Mouse (Mus musculus) kidney, postnatal 4 days (tissue): ENCODE data around the gene Tbc1d1.

Source experiments
- DNase-seq, 2 experiments: peaks; one replicate each; pipeline ENCODE4 v3.0.0; 2021; ENCODE audit warnings: mixed read lengths in 2 of 2

The Tbc1d1 gene

GRCm38 (mm10) chr5:64238894-64239652, 83.0 kb downstream of the Tbc1d1 start:
- DNase-seq: no peak

GRCm38 (mm10) chr5:64240941-64241682, 85.0 kb downstream of the Tbc1d1 start:
- no peak for DNase-seq

GRCm38 (mm10) chr5:64241867-64242266, 85.8 kb downstream of the Tbc1d1 start:
- no peak for DNase-seq

GRCm38 (mm10) chr5:64242795-64243455, 86.8 kb downstream of the Tbc1d1 start:
- DNase-seq: no peak

GRCm38 (mm10) chr5:64243666-64244065, 87.6 kb downstream of the Tbc1d1 start:
- DNase-seq: no peak

- peak in 1 of 2 experiments; percentile 42 for DNase-seq
Measured at GRCm38 (mm10) chr5:64244283-64244682, 88.2 kb downstream of the Tbc1d1 start.

- no peak for DNase-seq
Measured at GRCm38 (mm10) chr5:64244745-64245144, 88.6 kb downstream of the Tbc1d1 start.

- no peak for DNase-seq
Measured at GRCm38 (mm10) chr5:64251435-64251834, 95.3 kb downstream of the Tbc1d1 start.

GRCm38 (mm10) chr5:64254278-64254677, 98.2 kb downstream of the Tbc1d1 start:
- no peak for DNase-seq

- no peak for DNase-seq
Measured at GRCm38 (mm10) chr5:64254988-64255387, 98.9 kb downstream of the Tbc1d1 start.

- DNase-seq: no peak
Measured at GRCm38 (mm10) chr5:64263348-64263747, 107.2 kb downstream of the Tbc1d1 start.

- peak in 1 of 2 experiments; percentile 46 for DNase-seq
Measured at GRCm38 (mm10) chr5:64263898-64264478, 107.9 kb downstream of the Tbc1d1 start.

- DNase-seq: peak; percentile 64 to 68
Measured at GRCm38 (mm10) chr5:64265145-64265544, 109.0 kb downstream of the Tbc1d1 start.

- DNase-seq: peak in 1 of 2 experiments; percentile 55
Measured at GRCm38 (mm10) chr5:64265906-64266305, 109.8 kb downstream of the Tbc1d1 start.

GRCm38 (mm10) chr5:64266534-64266933, 110.4 kb downstream of the Tbc1d1 start:
- DNase-seq: no peak

- no peak for DNase-seq
Measured at GRCm38 (mm10) chr5:64267279-64267678, 111.2 kb downstream of the Tbc1d1 start.

- no peak for DNase-seq
Measured at GRCm38 (mm10) chr5:64269669-64270068, 113.6 kb downstream of the Tbc1d1 start.

GRCm38 (mm10) chr5:64273517-64273916, 117.4 kb downstream of the Tbc1d1 start:
- no peak for DNase-seq

GRCm38 (mm10) chr5:64274296-64274695, 118.2 kb downstream of the Tbc1d1 start:
- no peak for DNase-seq

- peak; percentile 60 to 70 for DNase-seq
Measured at GRCm38 (mm10) chr5:64274738-64275451, 118.8 kb downstream of the Tbc1d1 start.

- no peak for DNase-seq
Measured at GRCm38 (mm10) chr5:64277646-64278191, 121.6 kb downstream of the Tbc1d1 start.

GRCm38 (mm10) chr5:64279668-64280067, 123.6 kb downstream of the Tbc1d1 start:
- no peak for DNase-seq
